Mouse (Mus musculus): ENCODE measurements around the gene Hnrnpr.

DNA sequence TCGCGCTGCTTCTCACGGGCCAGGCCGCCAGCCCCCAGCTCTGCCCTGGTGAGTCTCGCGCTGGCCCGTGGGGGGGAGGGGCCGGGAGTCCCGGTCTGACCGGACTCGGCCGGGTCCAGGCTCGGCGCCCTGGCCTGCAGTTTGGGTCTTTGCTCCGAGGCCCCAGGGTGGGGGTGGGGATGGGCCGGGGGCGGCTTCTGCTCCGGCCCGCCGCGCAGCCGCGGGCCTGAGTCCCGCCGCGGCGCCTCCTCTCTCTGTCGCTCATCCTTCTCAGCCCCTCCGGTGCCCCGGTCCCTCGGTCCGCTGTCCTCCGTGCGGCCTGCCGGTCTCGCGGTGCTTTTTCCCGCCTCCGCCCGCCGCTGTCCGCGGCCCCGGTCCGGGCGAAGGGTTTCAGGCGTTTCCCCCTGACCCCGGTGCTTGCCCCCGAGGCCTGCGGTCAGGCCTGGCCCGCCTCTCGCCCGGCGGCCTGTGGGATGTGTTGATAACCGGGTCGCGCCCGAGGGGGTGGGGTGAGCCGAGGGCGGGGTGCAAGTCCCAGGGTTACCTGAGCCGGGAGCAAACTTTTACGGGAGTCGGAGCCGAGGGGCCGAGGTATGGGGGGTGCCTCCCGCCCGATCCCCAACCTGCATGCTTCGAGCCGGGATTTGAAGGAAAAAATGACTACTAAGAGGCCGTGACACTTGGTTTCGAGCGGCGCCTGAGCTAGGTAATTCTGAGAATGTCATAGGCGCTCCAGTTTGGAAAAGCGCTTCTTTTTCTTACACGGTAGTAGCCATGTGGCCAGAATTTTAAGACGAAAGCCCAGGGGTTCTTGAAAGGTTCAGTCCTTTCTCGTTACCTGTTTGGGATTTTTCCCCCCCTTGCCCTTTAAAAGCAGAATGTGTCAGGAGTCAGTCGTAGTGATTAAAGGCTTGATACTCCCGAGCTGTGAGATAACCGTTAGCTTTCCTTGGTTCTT, 579 bp downstream of the Hnrnpr start:
- no peak for TF ChIP-seq TAL1 (IDR thresholded peaks at IDR 0.05; ENCODE audit: low read length)
- TF ChIP-seq GATA1 (IDR thresholded peaks at IDR 0.05; ENCODE audit: low read length): no peak

All from erythroblast, embryonic 14.5 days (primary cell).